Mouse (Mus musculus) liver, postnatal 0 days (tissue): ENCODE results near the gene Cfap299.

Experiments
- CTCF ChIP-seq: sonication (generic); IDR thresholded peaks from 2 replicates; pipeline ENCODE4 v1.5.1; 2016; ENCODE audit warnings: antibody characterized with exemption, low read depth
- EP300 ChIP-seq: IDR thresholded peaks from 2 replicates; pipeline ENCODE4 v1.6.1; 2016; ENCODE audit warnings: antibody characterized with exemption, low read depth, mild to moderate bottlenecking

DNA sequence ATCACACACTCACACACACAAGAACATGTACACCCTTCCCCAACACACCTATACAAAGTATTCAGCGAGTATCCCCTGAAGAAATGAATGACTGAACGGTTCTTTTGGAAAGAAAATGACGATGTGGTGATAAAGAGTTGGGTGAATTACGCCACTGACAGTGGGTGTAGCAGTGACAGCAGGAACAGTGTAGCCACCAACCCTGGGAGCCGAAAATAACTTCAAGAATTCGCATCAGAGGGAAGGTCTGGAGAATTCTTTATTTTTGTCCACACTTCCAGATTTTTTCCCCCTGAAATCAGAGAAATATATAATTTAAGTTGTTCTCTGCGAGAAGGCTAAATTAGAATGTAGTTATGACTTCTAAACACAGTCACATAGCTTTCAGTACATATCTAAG is 459.5 kb downstream of the Cfap299 start:
- TF ChIP-seq EP300 = no peak
- TF ChIP-seq CTCF = no peak
